Comparison of ENCODE assay signal across 8 mouse cellular contexts in the genomic region with DNA sequence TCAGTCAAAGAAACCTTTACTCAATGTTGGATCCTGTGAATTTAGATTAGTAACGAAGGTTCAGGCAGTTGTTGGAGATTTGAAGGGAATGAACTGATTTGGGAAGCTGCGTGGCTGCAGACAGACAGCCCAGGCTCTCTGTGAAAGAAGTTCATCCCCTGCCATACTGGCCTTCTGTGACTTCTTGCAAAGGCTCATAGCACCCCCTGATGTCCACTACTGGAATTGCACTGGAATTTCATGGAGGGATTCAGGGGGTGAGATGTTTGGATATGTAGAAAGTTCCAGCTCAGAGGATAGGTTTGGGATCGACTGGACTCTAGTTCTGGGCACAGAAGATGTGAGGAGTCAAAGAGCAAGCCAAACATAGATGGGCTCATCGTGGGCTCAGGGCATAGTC. TPM values are rescaled to one million over a fixed set of nuclear protein-coding genes. Genes with fewer than 3 reads are reported as not detected.
DNase-seq lines count a peak whose midpoint lies in the region; ATAC-seq and TF ChIP-seq lines count a peak whose summit lies in the region.

No protein-coding gene starts in this region.

- no peak for TF ChIP-seq EP300 in CH12.LX (IDR thresholded peaks at IDR 0.05; ENCODE audit: low read length)

- no peak overlapping the region for H3K4me2 ChIP-seq in CH12.LX (ENCODE audit: insufficient read depth, low read depth, poor library complexity, severe bottlenecking)
- no peak overlapping the region for H3K4me2 ChIP-seq in forebrain, embryonic 14.5 days (ENCODE audit: low read length)

- no peaks in the 10 kb centered on the region for H3K36me3 ChIP-seq in CH12.LX (replicated peaks in 1 of 2; ENCODE audit: control insufficient read depth in 1 of 2, insufficient read depth in 1 of 2, low read length in 1 of 2)
- no peaks in the 10 kb centered on the region for H3K36me3 ChIP-seq in forebrain, embryonic 14.5 days (ENCODE audit: control insufficient read depth, insufficient read depth, low read length)

- in situ Hi-C loops in CH12.LX (cut with MboI; ENCODE audit: low pct_ligation_motif_present, low pct_unique_long_range_greater_than_20kb, low sequenced_read_pairs) = loop anchor here (10.0 to 25.0 kb wide), 4 partner anchors 269 to 697 kb away; partner anchors contain the start of genes Ocm and Tecpr1

- intact Hi-C loops in heart, postnatal 25 days (cut with DNase I) = loop anchor here (2.0 to 10.0 kb wide), 2 partner anchors 345 to 529 kb away; no protein-coding TSS in a partner anchor

- TF ChIP-seq CTCF in CH12.LX (conservative IDR thresholded peaks at IDR 0.05 in 1 of 2, IDR thresholded peaks at IDR 0.05 in 1 of 2; ENCODE audit: low read depth in 2 of 2, low read length in 2 of 2) = peak; percentile 84
- peak; percentile 83 for TF ChIP-seq CTCF in brain, embryonic 14.5 days (IDR thresholded peaks at IDR 0.05; ENCODE audit: borderline replicate concordance, extremely low read depth, insufficient read depth, insufficient read length)

- no peak overlapping the region for H3K4me3 ChIP-seq in CH12.LX (replicated peaks in 1 of 3; ENCODE audit: low read depth in 2 of 3, low read length in 2 of 3, poor library complexity in 1 of 3)
- no peak overlapping the region for H3K4me3 ChIP-seq in forebrain, embryonic 14.5 days (ENCODE audit: low read depth, low read length)

- TF ChIP-seq RAD21 in CH12.LX (IDR thresholded peaks at IDR 0.05; ENCODE audit: low read depth, low read length) = peak; percentile 85

- no peak for ATAC-seq in forebrain, embryonic 14.5 days

- no peaks in the 10 kb centered on the region; a peak in 1 of 4 replicates for H3K4me1 ChIP-seq in CH12.LX (ENCODE audit: control insufficient read depth in 1 of 2, insufficient read depth in 2 of 2)
- H3K4me1 ChIP-seq in forebrain, embryonic 14.5 days (ENCODE audit: control insufficient read depth, insufficient read depth, low read length) = no peaks in the 10 kb centered on the region

- peak; percentile 91 for DNase-seq in heart, adult 11 months
- no peak for DNase-seq in heart, postnatal 25 days (ENCODE audit: low spot score)
- DNase-seq in CH12.LX (ENCODE audit: extremely low read depth) = peak; percentile 60
- peak; percentile 78 for DNase-seq in brain, embryonic 14.5 days (ENCODE audit: low read depth)
- peak; percentile 80 for DNase-seq in forebrain, embryonic 14.5 days (ENCODE audit: low spot score)
- DNase-seq in kidney, postnatal 4 days = peak; percentile 76 to 78
- peak; percentile 10 to 31 for DNase-seq in lung, adult 18-20 months
- DNase-seq in right cerebral cortex, postnatal 25 days = peak; percentile 58

- no peaks in the 10 kb centered on the region for H3K9me3 ChIP-seq in CH12.LX (replicated peaks; ENCODE audit: low read length)
- no peaks in the 10 kb centered on the region for H3K9me3 ChIP-seq in forebrain, embryonic 14.5 days (replicated peaks; ENCODE audit: control insufficient read depth, low read length)

- H3K79me2 ChIP-seq in CH12.LX (replicated peaks; ENCODE audit: control insufficient read depth, extremely low read depth, insufficient read depth, poor library complexity, severe bottlenecking) = no peaks in the 10 kb centered on the region

- TF ChIP-seq POLR2A in CH12.LX (IDR thresholded peaks at IDR 0.05; ENCODE audit: low read depth, low read length) = no peak
- TF ChIP-seq POLR2A in brain, embryonic 14.5 days (IDR thresholded peaks at IDR 0.05; ENCODE audit: borderline replicate concordance, extremely low read depth, insufficient read depth, insufficient read length, poor library complexity, severe bottlenecking) = no peak

- dilution Hi-C loops in CH12.LX (cut with MboI; ENCODE audit: extremely low pct_ligation_motif_present, extremely low pct_unique_long_range_greater_than_20kb, low sequenced_read_pairs) = no loop called here

- H3K9ac ChIP-seq in CH12.LX (ENCODE audit: insufficient read depth, low read depth) = no peak overlapping the region
- H3K9ac ChIP-seq in forebrain, embryonic 14.5 days (ENCODE audit: low read length) = no peak overlapping the region

- WGBS in forebrain, embryonic 14.5 days = 28% methylated on average over 4 of the region's 4 CpGs

- peaks cover 53% of the 10 kb centered on the region for H3K27me3 ChIP-seq in CH12.LX (replicated peaks)
- no peaks in the 10 kb centered on the region for H3K27me3 ChIP-seq in forebrain, embryonic 14.5 days (replicated peaks; ENCODE audit: control insufficient read depth, insufficient read depth, low read length)

- H3K27ac ChIP-seq in CH12.LX (ENCODE audit: insufficient read depth, low read depth) = no peak overlapping the region
- H3K27ac ChIP-seq in forebrain, embryonic 14.5 days (ENCODE audit: low read depth, low read length) = no peak overlapping the region

TF ChIP-seq in CH12.LX, 34 proteins besides CTCF, POLR2A, EP300 and RAD21:
- TF ChIP-seq SMC3 (IDR thresholded peaks at IDR 0.05; ENCODE audit: low read depth, low read length) = peak; percentile 64
- no peak for TF ChIP-seq USF1 (IDR thresholded peaks at IDR 0.05; ENCODE audit: low read depth, low read length)

RNA-seq across cellular contexts. Expression of gene Tmem130, which starts 27.7 kb away (rescaled TPM):
- under 1 TPM; 0.21 to 0.36 TPM for total RNA-seq in heart, postnatal 25 days (2021)
- not detected in 2 replicates for total RNA-seq in CH12.LX (2012; rRNA removed)
- total RNA-seq in CH12.LX (2014; rRNA removed) = not detected in 2 replicates
- 0.20 TPM in 1 of 2 replicates, not detected in the other for polyA plus RNA-seq in CH12.LX (2012; ENCODE audit: insufficient read length, low read depth)
- 229 and 307 TPM in 2 replicates for polyA plus RNA-seq in brain, embryonic 14.5 days (2012; rRNA removed)
- 108 and 139 TPM in 2 replicates for polyA plus RNA-seq in forebrain, embryonic 14.5 days (2014; fragmentation: Nextera tagmentation; extraction: Ambion mirVana)

RNA-seq across cellular contexts. Expression of gene Trrap, which starts 33.6 kb away (rescaled TPM):
- total RNA-seq in heart, postnatal 25 days (2021) = 10 to 100 TPM; 39.4 to 43.0 TPM
- total RNA-seq in CH12.LX (2012; rRNA removed) = 55.0 and 55.4 TPM in 2 replicates
- total RNA-seq in CH12.LX (2014; rRNA removed) = 15.3 and 18.2 TPM in 2 replicates
- polyA plus RNA-seq in CH12.LX (2012; ENCODE audit: insufficient read length, low read depth) = 69.7 and 77.0 TPM in 2 replicates
- polyA plus RNA-seq in brain, embryonic 14.5 days (2012; rRNA removed) = 160 and 198 TPM in 2 replicates
- 54.0 and 63.6 TPM in 2 replicates for polyA plus RNA-seq in forebrain, embryonic 14.5 days (2014; fragmentation: Nextera tagmentation; extraction: Ambion mirVana)

Comparison
In these comparisons a context has a peak if more than half of its experiments do, and no peak if none do; other contexts are left out.
1. RNA of gene Tmem130, which starts 27.7 kb away (polyA plus RNA-seq): 229 to 307 TPM in brain, embryonic 14.5 days and 108 to 139 TPM in forebrain, embryonic 14.5 days; 0.20 TPM in CH12.LX; every median in the first group is over 10 times any median in the second.